Mouse (Mus musculus): ENCODE measurements around the gene Plcxd1.
A peak's percentile ranks its signal among the peaks of the same experiment; 100 is the strongest.
"Not testable (repeated sequence)": the region's sequence is repeated elsewhere in the genome, so short reads cannot be mapped to it uniquely, and the experiment has no call there.

The Plcxd1 gene

GRCm38 (mm10) chr5:110099656-110100580 lies at the start of gene Plcxd1:
TSS of gene Plcxd1 (plus strand) at chr5:110099969.
- no peak for DNase-seq (ENCODE audit: low spot score)

GRCm38 (mm10) chr5:110057637-110058408 lies 41.9 kb upstream of the Plcxd1 start:
- DNase-seq (ENCODE audit: low spot score): peak; percentile 88

DNA sequence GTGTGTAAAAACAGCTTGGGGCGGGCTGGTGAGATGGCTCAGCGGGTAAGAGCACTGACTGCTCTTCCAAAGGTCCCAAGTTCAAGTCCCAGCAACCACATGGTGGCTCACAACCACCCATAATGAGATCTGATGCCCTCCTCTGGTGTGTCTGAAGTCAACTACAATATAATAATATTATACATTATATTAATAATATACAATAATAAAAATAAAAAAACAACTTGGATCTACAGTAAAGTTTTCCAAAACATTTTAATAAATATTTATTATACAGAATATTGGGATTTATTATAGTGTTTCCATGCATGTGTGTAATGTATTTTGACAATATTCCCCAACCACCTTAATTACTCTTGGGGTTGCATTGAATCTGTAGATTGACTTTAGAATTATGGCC lies 27.4 kb upstream of the Plcxd1 start, which contains the start of gene Gm17655:
Gene Gm17655 (minus strand): TSS at position 101 of the 400 bp plus-strand sequence.
- DNase-seq (ENCODE audit: low spot score): not testable (repeated sequence)

DNA sequence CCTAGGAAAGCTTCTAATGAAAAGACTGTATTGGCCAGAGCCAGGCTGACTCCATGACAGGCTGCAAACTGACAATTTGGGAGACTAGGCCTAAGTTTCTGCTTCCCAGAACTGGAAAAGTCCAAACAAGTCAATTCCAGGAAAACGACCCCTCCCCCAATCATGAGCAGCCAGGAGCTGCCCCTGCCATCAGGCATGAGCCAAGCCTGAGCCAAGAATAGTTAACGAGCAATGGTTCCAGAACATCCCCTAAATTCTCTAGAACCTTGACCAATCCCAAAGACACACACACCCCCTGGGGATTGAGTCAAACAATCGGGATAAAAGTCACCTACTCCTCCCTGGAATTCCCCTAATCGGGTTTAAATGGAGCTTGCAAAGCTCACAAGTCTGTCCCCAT lies 16.8 kb upstream of the Plcxd1 start:
- peak; percentile 4 for DNase-seq (ENCODE audit: low spot score)

GRCm38 (mm10) chr5:110086161-110086866 lies 13.5 kb upstream of the Plcxd1 start:
- peak; percentile 69 for DNase-seq (ENCODE audit: low spot score)

GRCm38 (mm10) chr5:110091546-110091945 lies 8.2 kb upstream of the Plcxd1 start:
- DNase-seq (ENCODE audit: low spot score): no peak

- peak; percentile 89 for DNase-seq (ENCODE audit: low spot score)
These were observed 5.5 kb upstream of the Plcxd1 start, which contains the start of gene Gm35315 for GRCm38 (mm10) chr5:110094030-110094846. TSS of gene Gm35315 (minus strand) at chr5:110094420.

DNA sequence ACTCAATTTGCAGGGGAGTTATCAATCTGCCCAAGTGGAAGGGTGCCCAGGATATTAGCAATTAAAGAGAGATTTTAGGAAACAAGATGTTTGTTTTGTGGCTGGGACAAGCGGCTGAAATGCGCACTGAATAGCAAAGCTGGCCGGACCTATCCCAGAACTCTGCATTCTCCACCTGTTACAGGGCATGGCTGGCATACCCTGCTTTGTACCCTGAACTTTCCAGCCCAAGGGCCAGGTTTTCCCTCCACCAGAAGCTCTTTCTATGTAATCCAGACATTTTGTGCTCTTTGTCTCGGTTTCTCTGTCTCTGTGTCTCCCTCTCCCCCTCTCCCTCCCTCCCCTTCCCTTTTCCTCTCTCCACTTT lies 4.9 kb upstream of the Plcxd1 start:
- DNase-seq (ENCODE audit: low spot score): no peak

DNA sequence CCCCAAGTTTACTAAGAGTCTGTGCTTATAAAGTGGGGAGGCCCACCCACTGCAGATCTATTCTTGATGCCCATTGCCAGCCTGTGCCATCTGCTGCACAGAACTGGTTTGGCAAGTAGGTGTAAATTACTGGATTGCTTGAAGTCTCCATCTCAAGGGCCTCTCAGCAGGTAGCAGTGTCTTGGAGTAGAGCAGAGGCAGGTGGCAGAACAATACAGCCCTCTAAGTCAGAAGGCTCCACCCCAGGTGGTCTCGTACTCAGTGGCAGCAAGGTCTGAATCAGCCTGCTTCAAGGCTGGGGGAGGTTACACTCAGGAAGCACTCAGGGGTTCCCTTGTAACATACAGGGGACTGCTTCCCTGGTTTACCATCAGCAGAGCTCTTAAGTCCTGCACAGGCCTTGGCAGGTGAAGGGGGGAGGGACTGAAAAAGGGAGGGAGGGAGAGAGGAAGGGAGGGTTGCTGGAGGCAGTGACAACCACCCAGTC lies 735 bp upstream of the Plcxd1 start:
- DNase-seq (ENCODE audit: low spot score): no peak

- DNase-seq (ENCODE audit: low spot score): no peak
These were observed 1.3 kb downstream of the Plcxd1 start for GRCm38 (mm10) chr5:110100921-110101631.

- DNase-seq (ENCODE audit: low spot score): no peak
These were observed 2.1 kb downstream of the Plcxd1 start for GRCm38 (mm10) chr5:110101716-110102347.

DNA sequence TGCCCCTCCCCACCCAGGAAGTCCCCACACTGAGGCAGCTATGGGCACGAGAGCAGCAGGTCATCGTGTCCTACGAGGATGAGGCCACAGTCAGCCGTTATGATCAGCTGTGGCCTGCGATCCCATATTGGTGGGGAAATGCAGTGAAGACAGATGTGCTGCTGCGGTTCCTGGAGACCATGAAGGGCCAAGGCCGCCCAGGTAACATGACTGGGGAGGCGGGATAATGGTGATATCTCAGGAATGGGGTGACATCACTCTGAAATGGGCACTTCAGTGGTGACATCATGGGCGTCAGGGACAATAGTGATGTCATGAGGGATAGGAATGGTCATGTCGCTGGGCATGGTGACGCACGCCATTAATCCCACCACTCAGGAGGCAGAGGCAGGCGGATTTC lies 2.7 kb downstream of the Plcxd1 start:
- no peak for DNase-seq (ENCODE audit: low spot score)

DNA sequence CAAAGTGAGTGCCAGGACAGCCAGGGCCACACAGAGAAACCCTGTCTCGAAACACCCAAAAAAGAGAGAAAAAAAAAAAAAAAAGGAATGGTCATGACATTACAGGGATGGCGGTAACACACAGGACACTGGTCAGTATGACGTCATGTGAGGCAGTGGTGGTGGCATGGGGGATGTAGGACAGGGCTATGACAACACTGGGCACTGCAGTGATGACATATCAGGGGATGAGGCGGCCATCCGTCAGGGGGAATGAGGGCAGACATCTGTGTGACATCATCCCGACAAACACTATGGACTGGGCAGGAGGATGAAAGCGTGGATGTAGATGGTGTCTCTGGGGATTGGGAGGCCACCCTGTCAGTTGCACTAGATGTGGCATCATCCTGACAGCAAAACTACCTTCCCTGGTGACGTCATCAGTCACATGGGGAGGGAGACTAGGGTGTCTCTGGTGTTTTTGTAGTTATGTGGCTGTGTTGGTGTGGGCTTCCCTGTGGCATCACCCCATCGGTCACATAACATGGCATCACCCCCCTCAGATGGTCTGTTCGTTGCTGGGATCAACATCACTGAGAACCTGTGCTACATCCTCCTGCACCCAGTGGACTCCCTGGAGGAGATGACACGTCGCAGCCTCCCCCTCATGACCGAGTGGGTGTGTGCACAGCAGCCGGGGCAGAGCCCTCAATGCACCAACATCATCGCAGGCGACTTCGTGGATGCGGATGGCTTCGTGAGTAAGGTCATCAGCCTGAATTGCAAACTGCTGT lies 3.3 kb downstream of the Plcxd1 start:
- DNase-seq (ENCODE audit: low spot score): no peak

DNA sequence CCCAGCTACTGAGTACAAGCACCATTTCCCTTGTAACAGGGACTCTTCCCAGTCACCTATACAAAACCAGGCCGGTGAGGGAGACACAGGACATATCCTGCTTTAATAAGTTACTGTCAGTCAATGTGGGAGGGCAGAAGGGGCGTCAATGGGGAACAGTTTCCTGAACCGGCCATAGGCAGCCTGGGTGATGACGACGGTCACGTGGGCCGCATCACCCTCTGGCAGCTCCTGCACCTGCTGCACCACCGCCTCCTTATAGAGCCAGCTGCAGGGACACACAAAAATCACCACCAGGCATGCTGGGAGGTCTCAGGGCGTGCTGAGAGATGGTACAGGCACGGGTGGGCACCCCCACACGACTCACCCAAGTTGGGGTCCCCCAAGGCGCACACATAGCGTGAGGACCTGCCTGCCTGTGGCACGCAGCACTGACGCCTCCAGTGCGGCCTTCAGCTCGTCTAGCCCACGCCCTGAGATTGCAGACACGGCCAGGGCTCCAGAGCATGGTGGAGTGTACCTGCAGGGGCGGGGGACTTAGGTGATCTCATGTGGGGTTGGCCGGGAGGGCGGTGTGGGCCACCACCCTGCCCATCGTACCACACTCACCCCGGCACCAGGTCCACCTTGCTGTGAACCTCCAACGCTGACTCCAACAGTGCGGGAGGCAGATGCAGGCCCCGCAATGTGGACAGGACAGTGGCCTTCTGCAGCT lies 4.3 kb downstream of the Plcxd1 start:
- no peak for DNase-seq (ENCODE audit: low spot score)

DNA sequence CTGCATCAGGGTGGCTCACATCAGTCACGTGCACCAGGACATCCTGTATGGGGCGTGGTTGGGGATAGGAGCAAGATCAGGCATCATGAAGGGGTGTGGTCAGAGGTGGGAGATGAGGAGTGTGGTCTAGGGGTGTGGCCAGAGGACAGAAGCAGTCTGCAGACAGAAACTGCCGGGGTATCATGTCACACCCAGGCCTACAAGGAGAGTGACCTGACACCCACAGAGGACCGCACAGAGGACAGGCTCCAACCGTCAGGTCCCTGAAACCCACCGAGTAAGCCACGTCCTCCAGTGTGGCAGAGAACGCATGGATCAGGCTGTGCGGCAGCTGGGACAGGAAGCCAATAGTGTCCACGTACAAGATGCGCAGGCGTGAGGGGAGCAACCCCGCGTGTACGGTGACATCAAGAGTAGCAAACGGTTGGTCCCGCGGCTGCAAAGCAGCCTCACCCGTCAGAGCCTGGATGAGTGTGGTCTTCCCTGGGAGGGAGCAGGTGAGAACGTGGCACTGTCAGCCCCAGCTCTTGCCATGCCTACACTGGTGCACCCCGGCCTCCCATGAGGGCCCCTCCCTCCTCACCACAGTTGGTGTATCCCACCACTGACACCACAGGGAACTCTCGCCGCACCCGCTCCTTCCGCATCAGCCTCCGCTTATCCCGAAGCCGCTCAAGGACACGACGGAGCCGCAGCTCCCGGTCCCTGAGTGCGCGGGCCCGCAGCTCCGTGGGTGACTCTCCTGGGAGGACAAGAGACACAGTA lies 5.0 kb downstream of the Plcxd1 start:
- no peak for DNase-seq (ENCODE audit: low spot score)

DNA sequence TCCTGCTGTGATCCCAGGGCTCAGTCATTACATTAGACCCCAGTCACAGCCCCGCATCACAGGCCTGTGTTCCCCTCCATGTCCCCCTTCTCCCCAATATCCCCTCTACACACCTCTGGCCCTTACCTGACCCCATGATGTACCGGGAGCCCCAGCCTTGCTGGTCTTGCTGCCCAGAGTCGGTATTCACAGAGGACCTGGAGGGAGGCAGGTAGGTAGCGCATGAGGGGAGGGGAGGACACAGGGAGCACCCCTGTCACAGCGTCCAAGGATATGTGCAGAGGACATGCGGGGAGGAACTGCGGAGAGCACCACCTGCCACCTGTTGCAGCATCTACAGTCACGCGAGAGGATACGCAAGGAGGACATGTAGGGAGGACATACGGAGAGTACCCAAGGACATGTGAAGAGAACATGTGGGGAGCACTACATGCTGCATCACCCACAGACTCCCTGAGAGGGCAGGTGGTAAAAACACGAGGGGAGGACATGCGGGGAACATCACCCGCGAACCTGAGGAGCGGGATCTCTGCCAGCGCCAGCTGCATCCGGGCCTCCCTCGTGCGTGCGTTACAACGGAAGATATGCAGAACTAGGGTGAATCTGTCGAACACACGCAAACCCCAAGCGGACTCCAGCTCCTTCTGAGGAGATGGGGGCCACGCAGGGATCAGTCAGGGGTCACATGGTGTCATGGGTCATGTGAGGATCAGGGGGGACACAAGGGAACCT lies 6.5 kb downstream of the Plcxd1 start:
- no peak for DNase-seq (ENCODE audit: low spot score)

GRCm38 (mm10) chr5:110106901-110107564 lies 7.3 kb downstream of the Plcxd1 start:
- no peak for DNase-seq (ENCODE audit: low spot score)
